Mouse (Mus musculus) C2C12 (cell line): ENCODE data around the gene Crip2. TPM values are rescaled to one million over a fixed set of nuclear protein-coding genes. Genes with fewer than 3 reads are reported as not detected.
A peak's percentile ranks its signal among the peaks of the same experiment; 100 is the strongest.

Source experiments
- H3K27me3 ChIP-seq: one replicate; pipeline ENCODE4 v1.6.1; 2011; ENCODE audit not compliant: control insufficient read depth, insufficient read depth, insufficient read length
- H3K36me3 ChIP-seq: one replicate; pipeline ENCODE4 v1.6.1; 2011; ENCODE audit not compliant: control insufficient read depth, insufficient read depth
- H3K4me3 ChIP-seq: one replicate; pipeline ENCODE4 v1.5.1; 2011; ENCODE audit warnings: mild to moderate bottlenecking, control low read depth; ENCODE audit not compliant: poor library complexity, insufficient read depth, severe bottlenecking
- H3K79me2 ChIP-seq: one replicate; pipeline ENCODE4 v1.6.1; 2011; ENCODE audit not compliant: control insufficient read depth, insufficient read depth
- H3K79me3 ChIP-seq: one replicate; pipeline ENCODE4 v1.6.1; 2011; ENCODE audit warnings: low read depth, control low read depth
- H3ac ChIP-seq: one replicate; pipeline ENCODE3; 2011; ENCODE audit warnings: low read depth; ENCODE audit not compliant: control insufficient read depth, insufficient read length
- CEBPB ChIP-seq: IDR thresholded peaks from one replicate; pipeline ENCODE4 v1.6.1; 2011; ENCODE audit warnings: low read depth, mild to moderate bottlenecking, control low read depth, moderate library complexity
- CTCF ChIP-seq: IDR thresholded peaks from one replicate; pipeline ENCODE4 v1.5.1; 2011; ENCODE audit not compliant: control insufficient read depth, insufficient read depth, insufficient read length
- FOSL1 ChIP-seq: IDR thresholded peaks from one replicate; pipeline ENCODE4 v1.8.0; 2011; ENCODE audit warnings: mild to moderate bottlenecking, low read length; ENCODE audit not compliant: poor library complexity, insufficient read depth, severe bottlenecking
- MAX ChIP-seq: IDR thresholded peaks from one replicate; pipeline ENCODE4 v1.6.1; 2011; ENCODE audit warnings: mild to moderate bottlenecking, control low read depth
- MYOD1 ChIP-seq: IDR thresholded peaks from one replicate; pipeline ENCODE4 v1.6.1; 2011; ENCODE audit warnings: low read depth; ENCODE audit not compliant: control insufficient read depth, insufficient read length
- MYOG ChIP-seq: IDR thresholded peaks from one replicate; pipeline ENCODE4 v1.6.1; 2011; ENCODE audit not compliant: control insufficient read depth, insufficient read length; ENCODE audit errors: extremely low read depth
- USF1 ChIP-seq: IDR thresholded peaks from one replicate; pipeline ENCODE4 v1.6.1; 2011; ENCODE audit warnings: low read depth, mild to moderate bottlenecking, control low read depth, moderate library complexity
- polyA plus RNA-seq: library from polyadenylated mRNA; unstranded; fragments of >200 nt; fragmentation: generic; extraction: Trizol; gene quantifications from one replicate; pipeline ENCODE4 v1.2.1, GENCODE M21; 2012; ENCODE audit warnings: missing spikeins

Gene Crip2
- polyA plus RNA-seq, 1 experiment: 775 TPM

GRCm38 (mm10) chr12:113119516-113120410, 20.3 kb upstream of the Crip2 start:
- Histone ChIP-seq H3K36me3 (peaks cover 77% of the 10 kb centered on the region), H3K79me3 (peaks cover 4% of the 10 kb centered on the region), H3K79me2 (peaks cover 12% of the 10 kb centered on the region), H3ac (no peak overlapping the region), H3K27me3 (no peaks in the 10 kb centered on the region), H3K4me3 (no peak overlapping the region)
- TF ChIP-seq CTCF (peak; percentile 62), MAX (no peak), CEBPB (no peak)

- Histone ChIP-seq H3ac (no peak overlapping the region), H3K36me3 (peaks cover 89% of the 10 kb centered on the region), H3K27me3 (no peaks in the 10 kb centered on the region), H3K79me3 (peaks cover 3% of the 10 kb centered on the region), H3K79me2 (peaks cover 9% of the 10 kb centered on the region), H3K4me3 (no peak overlapping the region)
- TF ChIP-seq MYOG (no peak), MYOD1 (no peak), FOSL1 (no peak), CTCF (no peak), MAX (no peak), CEBPB (no peak), USF1 (no peak)
Measured at GRCm38 (mm10) chr12:113124726-113125125, 15.3 kb upstream of the Crip2 start.

GRCm38 (mm10) chr12:113130732-113131131, 9.3 kb upstream of the Crip2 start:
- TF ChIP-seq CTCF (no peak), MYOD1 (no peak), MYOG (no peak), CEBPB (no peak), FOSL1 (no peak), MAX (no peak), USF1 (no peak)
- H3K27me3 ChIP-seq: no peaks in the 10 kb centered on the region
- H3K36me3 ChIP-seq: peaks cover 86% of the 10 kb centered on the region
- no peak overlapping the region for H3K4me3 ChIP-seq
- H3K79me2 ChIP-seq: no peaks in the 10 kb centered on the region
- no peak overlapping the region for H3ac ChIP-seq
- peaks cover 2% of the 10 kb centered on the region for H3K79me3 ChIP-seq

- Histone ChIP-seq H3K4me3 (no peak overlapping the region), H3K79me2 (no peaks in the 10 kb centered on the region), H3K79me3 (peaks cover 2% of the 10 kb centered on the region), H3K27me3 (no peaks in the 10 kb centered on the region), H3ac (no peak overlapping the region), H3K36me3 (peaks cover 84% of the 10 kb centered on the region)
- TF ChIP-seq USF1: no peak
- TF ChIP-seq MYOD1: no peak
Measured at GRCm38 (mm10) chr12:113131601-113132000, 8.4 kb upstream of the Crip2 start.

GRCm38 (mm10) chr12:113132567-113132966, 7.5 kb upstream of the Crip2 start:
- Histone ChIP-seq H3K27me3 (no peaks in the 10 kb centered on the region), H3ac (no peak overlapping the region), H3K4me3 (no peak overlapping the region), H3K36me3 (peaks cover 78% of the 10 kb centered on the region), H3K79me2 (no peaks in the 10 kb centered on the region), H3K79me3 (peaks cover 2% of the 10 kb centered on the region)
- TF ChIP-seq FOSL1 (no peak), USF1 (no peak), MAX (no peak), CEBPB (no peak), MYOG (no peak), CTCF (no peak), MYOD1 (no peak)

- no peak for TF ChIP-seq MAX
- TF ChIP-seq CTCF: no peak
- TF ChIP-seq USF1: no peak
- TF ChIP-seq FOSL1: no peak
- no peak for TF ChIP-seq CEBPB
- no peak for TF ChIP-seq MYOD1
- no peak for TF ChIP-seq MYOG
- peaks cover 2% of the 10 kb centered on the region for H3K79me3 ChIP-seq
- no peaks in the 10 kb centered on the region for H3K27me3 ChIP-seq
- no peak overlapping the region for H3K4me3 ChIP-seq
- no peak overlapping the region for H3ac ChIP-seq
- H3K36me3 ChIP-seq: peaks cover 78% of the 10 kb centered on the region
- no peaks in the 10 kb centered on the region for H3K79me2 ChIP-seq
Measured at GRCm38 (mm10) chr12:113133260-113133659, 6.8 kb upstream of the Crip2 start.
